Comparison of ENCODE assay signal across 8 mouse cellular contexts in the genomic region with DNA sequence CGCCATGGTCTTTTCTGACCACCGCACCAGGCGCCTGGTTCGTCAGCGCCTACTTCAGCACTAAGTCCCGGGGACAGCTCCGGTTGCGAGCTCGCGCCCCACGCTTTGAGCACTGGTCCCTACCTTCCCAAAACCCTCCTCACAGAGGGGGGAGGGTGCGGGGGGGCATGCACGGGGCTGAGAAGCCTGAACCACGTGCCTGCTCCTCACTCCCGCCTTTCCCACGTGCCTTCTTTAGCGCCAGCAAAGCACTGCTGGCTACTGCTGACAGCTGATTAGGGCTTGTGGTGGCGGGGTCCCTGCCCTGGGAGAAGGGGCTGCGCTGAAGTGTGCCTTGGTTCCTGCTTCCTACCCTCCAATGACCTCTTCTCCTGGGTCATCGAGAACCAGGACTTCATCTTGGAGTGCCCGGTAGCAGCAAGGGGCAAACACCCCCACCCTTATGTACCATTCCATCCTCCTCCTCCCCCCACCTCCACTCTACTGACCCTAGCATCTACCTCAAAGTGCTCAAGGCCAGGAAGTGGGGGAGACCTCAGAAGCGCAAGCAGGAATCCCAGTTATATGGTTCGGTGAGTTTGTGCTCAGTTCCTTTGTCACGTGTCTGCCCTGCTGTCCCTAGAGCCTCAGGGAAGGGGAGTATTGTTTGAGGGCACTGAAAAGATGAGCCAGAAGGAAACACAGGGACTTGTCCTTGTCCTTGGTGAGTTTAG. TPM values are rescaled to one million over a fixed set of nuclear protein-coding genes. Genes with fewer than 3 reads are reported as not detected.
DNase-seq lines count a peak whose midpoint lies in the region; ATAC-seq and TF ChIP-seq lines count a peak whose summit lies in the region.

A gene (minus strand): TSS at position 143 of the 713 bp plus-strand sequence.

- WGBS in lung, embryonic 14.5 days: 8% methylated on average over 24 of the region's 24 CpGs
- WGBS in midbrain, postnatal 0 days: 3% methylated on average over 24 of the region's 24 CpGs

- no peak for TF ChIP-seq CTCF in lung, embryonic 14.5 days (IDR thresholded peaks at IDR 0.05; ENCODE audit: low read depth)
- no peak for TF ChIP-seq CTCF in midbrain, postnatal 0 days (IDR thresholded peaks at IDR 0.05)

- H3K4me1 ChIP-seq in lung, embryonic 14.5 days (ENCODE audit: insufficient read depth): no peaks in the 10 kb centered on the region
- H3K4me1 ChIP-seq in midbrain, postnatal 0 days (ENCODE audit: insufficient read depth, low read length): peaks cover 8% of the 10 kb centered on the region

- H3K9me3 ChIP-seq in lung, embryonic 14.5 days (ENCODE audit: low read depth, low read length): no peaks in the 10 kb centered on the region
- H3K9me3 ChIP-seq in midbrain, postnatal 0 days (ENCODE audit: low read length): no peaks in the 10 kb centered on the region

- H3K4me2 ChIP-seq in lung, embryonic 14.5 days: no peak within 1 kb of the TSS
- H3K4me2 ChIP-seq in midbrain, postnatal 0 days (ENCODE audit: low read depth, low read length, poor library complexity, severe bottlenecking): peak within 1 kb of the TSS; percentile 65

- no peak within 1 kb of the TSS for H3K4me3 ChIP-seq in lung, embryonic 14.5 days (ENCODE audit: low read depth, low read length)
- H3K4me3 ChIP-seq in midbrain, postnatal 0 days (ENCODE audit: low read depth, low read length): peak within 1 kb of the TSS; percentile 21

- peak; percentile 58; the same call in 1 of the 2 replicates for ATAC-seq in lung, embryonic 14.5 days (ENCODE audit: insufficient read depth)
- ATAC-seq in common myeloid progenitor, adult 5-6 weeks (replicated peaks; ENCODE audit: low read depth, poor library complexity, severe bottlenecking): peak; percentile 70
- peak; percentile 57; the same call in 1 of the 2 replicates for ATAC-seq in midbrain, postnatal 0 days (ENCODE audit: low FRiP score)

- no peak within 1 kb of the TSS for H3K9ac ChIP-seq in lung, embryonic 14.5 days
- no peak within 1 kb of the TSS for H3K9ac ChIP-seq in midbrain, postnatal 0 days (replicated peaks; ENCODE audit: low read length, poor library complexity, severe bottlenecking)

- H3K27me3 ChIP-seq in lung, embryonic 14.5 days (ENCODE audit: insufficient read depth, low read length): peaks cover 4% of the 10 kb centered on the region; the same call in 1 of the 2 replicates
- no peaks in the 10 kb centered on the region for H3K27me3 ChIP-seq in midbrain, postnatal 0 days (ENCODE audit: insufficient read depth, low read length)

- peak; percentile 86 for DNase-seq in lung, embryonic 14.5 days
- no peak for DNase-seq in lung, postnatal 25 days (ENCODE audit: low spot score)
- DNase-seq in heart, postnatal 4 days: peak; percentile 79
- DNase-seq in kidney, postnatal 4 days: peak; percentile 87 to 90
- DNase-seq in midbrain, postnatal 0 days (ENCODE audit: low spot score): no peak
- DNase-seq in right cerebral cortex, postnatal 25 days: no peak
- DNase-seq in cerebellum, adult 11 months: no peak

- H3K36me3 ChIP-seq in lung, embryonic 14.5 days (ENCODE audit: insufficient read depth): no peaks in the 10 kb centered on the region
- H3K36me3 ChIP-seq in midbrain, postnatal 0 days (ENCODE audit: insufficient read depth, low read length): no peaks in the 10 kb centered on the region

- H3K27ac ChIP-seq in lung, embryonic 14.5 days (ENCODE audit: low read depth): no peak within 1 kb of the TSS
- no peak within 1 kb of the TSS for H3K27ac ChIP-seq in midbrain, postnatal 0 days (ENCODE audit: low read depth, low read length)

RNA-seq across cellular contexts. Expression of the gene that starts here (rescaled TPM):
- not detected in 2 replicates for polyA plus RNA-seq in lung, embryonic 14.5 days (2014; fragmentation: Nextera tagmentation; extraction: Ambion mirVana)
- not detected in 2 replicates for total RNA-seq in common myeloid progenitor, adult 5-6 weeks (2017)
- total RNA-seq in heart, postnatal 4 days (2021): not detected
- 0.09 TPM in 1 of 2 replicates, not detected in the other for total RNA-seq in midbrain, postnatal 0 days (2014; rRNA removed)
- 1.9 and 2.2 TPM in 2 replicates for polyA plus RNA-seq in midbrain, postnatal 0 days (2015; fragmentation: Nextera tagmentation; extraction: Ambion mirVana)

Comparison
In these comparisons a context has a peak if more than half of its experiments do, and no peak if none do; other contexts are left out.
1. Peak in DNase-seq and ATAC-seq in lung, embryonic 14.5 days; RNA of the gene not detected or under 1 TPM.
2. Peak in ATAC-seq in common myeloid progenitor, adult 5-6 weeks; RNA of the gene not detected or under 1 TPM.
3. Peak in DNase-seq in heart, postnatal 4 days; RNA of the gene not detected or under 1 TPM.
4. DNase-seq: peak in kidney, postnatal 4 days (2 of 2); none in lung, postnatal 25 days (single experiment), midbrain, postnatal 0 days (single experiment), right cerebral cortex, postnatal 25 days (single experiment) and cerebellum, adult 11 months (single experiment).
5. Peak in every context shown above with its lines, with median percentiles within 50 percentile points of each other: ATAC-seq.